Mouse (Mus musculus) intestine, embryonic 16.5 days (tissue): ENCODE data around the gene 1810010D01Rik. TPM values are rescaled to one million over a fixed set of nuclear protein-coding genes. Genes with fewer than 3 reads are reported as not detected.

Experiments used
- ATAC-seq: fragments of 200-750 bp; cut with Nextera tagmentation; 2 replicates; pipeline ENCODE4 v1.8.0; 2017; ENCODE audit warnings: moderate TSS enrichment, moderate library complexity
- H3K27ac ChIP-seq: fragments of 300-500 bp; sonication (generic); 2 replicates; pipeline ENCODE4 v1.5.1; 2014; ENCODE audit warnings: mild to moderate bottlenecking, low read length
- H3K27me3 ChIP-seq: fragments of 300-500 bp; sonication (generic); replicated peaks from 2 replicates; pipeline ENCODE4 v1.6.1; 2014; ENCODE audit warnings: low read length, control low read depth, mixed read lengths; ENCODE audit not compliant: control insufficient read depth, insufficient read depth
- H3K36me3 ChIP-seq: fragments of 300-500 bp; sonication (generic); 2 replicates; pipeline ENCODE4 v1.6.1; 2014; ENCODE audit warnings: low read length, control low read depth; ENCODE audit not compliant: control insufficient read depth, insufficient read depth
- H3K4me1 ChIP-seq: fragments of 300-500 bp; sonication (generic); 2 replicates; pipeline ENCODE4 v1.6.1; 2014; ENCODE audit warnings: low read length, control low read depth, mixed read lengths; ENCODE audit not compliant: control insufficient read depth, insufficient read depth
- H3K4me2 ChIP-seq: fragments of 300-500 bp; sonication (generic); 2 replicates; pipeline ENCODE4 v1.6.1; 2014; ENCODE audit warnings: low read depth, low read length, control low read depth
- H3K4me3 ChIP-seq: fragments of 300-500 bp; sonication (generic); 2 replicates; pipeline ENCODE4 v1.5.1; 2014; ENCODE audit warnings: mild to moderate bottlenecking, low read length
- H3K9ac ChIP-seq: fragments of 300-500 bp; sonication (generic); 2 replicates; pipeline ENCODE4 v1.6.1; 2014; ENCODE audit warnings: low read depth, low read length
- H3K9me3 ChIP-seq: fragments of 300-500 bp; sonication (generic); 2 replicates; pipeline ENCODE4 v1.6.1; 2016; ENCODE audit warnings: low read length, control low read depth; ENCODE audit not compliant: control insufficient read depth
- WGBS: fragments of 180-500 bp; shearing (Covaris S2); extraction: QIAGEN DNeasy Blood & Tissue Kit; methylation state at CpG from one replicate; pipeline ENCODE4 v1.1.7; 2014; 5-methylcytosine and 5-hydroxymethylcytosine counted together
- polyA plus RNA-seq: library from polyadenylated mRNA; unstranded; fragments of >200 nt; fragmentation: Nextera tagmentation; extraction: Ambion mirVana; gene quantifications from 2 replicates; pipeline ENCODE4 v1.2.1, GENCODE M21; 2015

The 1810010D01Rik gene
- polyA plus RNA-seq, 1 experiment from 2014 or later, result 0.65 TPM

GRCm38 (mm10) chr7:145239736-145240505 lies 32.0 kb upstream of the 1810010D01Rik start:
- H3K27ac ChIP-seq, result no peak overlapping the region
- H3K4me2 ChIP-seq, result no peak overlapping the region
- H3K9ac ChIP-seq, result no peak overlapping the region
- H3K36me3 ChIP-seq, result no peaks in the 10 kb centered on the region
- ATAC-seq, result no peak
- peaks cover 3% of the 10 kb centered on the region; the same call in 1 of the 2 replicates for H3K4me1 ChIP-seq
- WGBS, result 73% methylated on average over 8 of the region's 8 CpGs
- H3K9me3 ChIP-seq, result no peaks in the 10 kb centered on the region
- H3K4me3 ChIP-seq, result no peak overlapping the region
- no peaks in the 10 kb centered on the region for H3K27me3 ChIP-seq

GRCm38 (mm10) chr7:145239145-145239544 lies 31.2 kb upstream of the 1810010D01Rik start:
- Histone ChIP-seq H3K27ac (no peak overlapping the region), H3K4me2 (no peak overlapping the region), H3K9me3 (no peaks in the 10 kb centered on the region), H3K9ac (no peak overlapping the region), H3K4me3 (no peak overlapping the region), H3K27me3 (no peaks in the 10 kb centered on the region), H3K36me3 (no peaks in the 10 kb centered on the region), H3K4me1 (peaks cover 3% of the 10 kb centered on the region; the same call in 1 of the 2 replicates)
- WGBS, result 43% methylated on average over 6 of the region's 6 CpGs
- ATAC-seq, result no peak

GRCm38 (mm10) chr7:145234841-145235790 lies 27.2 kb upstream of the 1810010D01Rik start:
- 68% methylated on average over 10 of the region's 10 CpGs for WGBS
- no peak overlapping the region for H3K4me3 ChIP-seq

GRCm38 (mm10) chr7:145231659-145232058 lies 23.7 kb upstream of the 1810010D01Rik start:
- no peaks in the 10 kb centered on the region for H3K27me3 ChIP-seq
- no peak overlapping the region for H3K9ac ChIP-seq
- ATAC-seq, result no peak; the same call in 1 of the 2 replicates
- no peak overlapping the region for H3K27ac ChIP-seq
- H3K4me2 ChIP-seq, result no peak overlapping the region
- no peaks in the 10 kb centered on the region for H3K36me3 ChIP-seq
- no peaks in the 10 kb centered on the region for H3K9me3 ChIP-seq
- no peaks in the 10 kb centered on the region for H3K4me1 ChIP-seq
- no peak overlapping the region for H3K4me3 ChIP-seq
- 61% methylated on average over 9 of the region's 9 CpGs for WGBS

More at GRCm38 (mm10) chr7:145234841-145235790, 27.2 kb upstream of the 1810010D01Rik start:
- H3K27ac ChIP-seq, result no peak overlapping the region
- no peak overlapping the region for H3K4me2 ChIP-seq
- no peak for ATAC-seq
- H3K36me3 ChIP-seq, result no peaks in the 10 kb centered on the region
- H3K9ac ChIP-seq, result no peak overlapping the region
- no peaks in the 10 kb centered on the region for H3K9me3 ChIP-seq
- H3K4me1 ChIP-seq, result peaks cover 3% of the 10 kb centered on the region; the same call in 1 of the 2 replicates
- no peaks in the 10 kb centered on the region for H3K27me3 ChIP-seq

- H3K4me1 ChIP-seq, result peaks cover 13% of the 10 kb centered on the region
- H3K4me2 ChIP-seq, result no peak overlapping the region
- H3K27me3 ChIP-seq, result no peaks in the 10 kb centered on the region
- no peak overlapping the region for H3K4me3 ChIP-seq
- no peak for ATAC-seq
- WGBS, result 85% methylated on average over 6 of the region's 6 CpGs
- no peaks in the 10 kb centered on the region for H3K9me3 ChIP-seq
- no peak overlapping the region for H3K9ac ChIP-seq
- no peak overlapping the region for H3K27ac ChIP-seq
- H3K36me3 ChIP-seq, result no peaks in the 10 kb centered on the region
Measured at GRCm38 (mm10) chr7:145226641-145227040, 18.7 kb upstream of the 1810010D01Rik start.

- Histone ChIP-seq H3K9me3 (no peaks in the 10 kb centered on the region), H3K4me3 (no peak overlapping the region), H3K27me3 (no peaks in the 10 kb centered on the region), H3K4me2 (no peak overlapping the region), H3K4me1 (peaks cover 15% of the 10 kb centered on the region), H3K36me3 (no peaks in the 10 kb centered on the region), H3K9ac (no peak overlapping the region), H3K27ac (no peak overlapping the region)
- WGBS, result 90% methylated on average over 6 of the region's 6 CpGs
- no peak for ATAC-seq
Measured at GRCm38 (mm10) chr7:145225626-145226025, 17.7 kb upstream of the 1810010D01Rik start.

GRCm38 (mm10) chr7:145221841-145222689 lies 14.1 kb upstream of the 1810010D01Rik start:
- peak overlapping the region; percentile 30 for H3K9ac ChIP-seq
- H3K4me3 ChIP-seq, result no peak overlapping the region
- no peaks in the 10 kb centered on the region for H3K36me3 ChIP-seq
- H3K4me1 ChIP-seq, result peaks cover 15% of the 10 kb centered on the region
- ATAC-seq, result peak; percentile 96
- 5% methylated on average over 2 of the region's 2 CpGs for whole genome bisulfite sequencing
- H3K27me3 ChIP-seq, result no peaks in the 10 kb centered on the region
- no peaks in the 10 kb centered on the region for H3K9me3 ChIP-seq
- H3K27ac ChIP-seq, result peak overlapping the region; percentile 86
- no peak overlapping the region for H3K4me2 ChIP-seq

- no peaks in the 10 kb centered on the region for H3K27me3 ChIP-seq
- H3K9me3 ChIP-seq, result no peaks in the 10 kb centered on the region
- WGBS, result 48% methylated on average over 2 of the region's 2 CpGs
- peaks cover 15% of the 10 kb centered on the region for H3K4me1 ChIP-seq
- peak overlapping the region; percentile 86 for H3K27ac ChIP-seq
- no peaks in the 10 kb centered on the region for H3K36me3 ChIP-seq
- ATAC-seq, result 0 out of 2 replicates have a peak, but pooled peaks have one; percentile 8
- 0 out of 2 replicates have a peak overlapping the region, but pooled peaks have one; percentile 10 for H3K9ac ChIP-seq
- no peak overlapping the region for H3K4me3 ChIP-seq
- no peak overlapping the region for H3K4me2 ChIP-seq
Measured at GRCm38 (mm10) chr7:145221346-145221745, 13.4 kb upstream of the 1810010D01Rik start.
